Mouse (Mus musculus) liver, postnatal 0 days (tissue): ENCODE data around the gene Gid8. TPM values are rescaled to one million over a fixed set of nuclear protein-coding genes. Genes with fewer than 3 reads are reported as not detected.

Experiments
- ATAC-seq: fragments of 200-750 bp; cut with Nextera tagmentation; 2 replicates; pipeline ENCODE4 v1.8.0; 2017; ENCODE audit warnings: mild to moderate bottlenecking, moderate library complexity
- DNase-seq: peaks from one replicate; pipeline ENCODE4 v3.0.0-alpha.2; 2016
- H3K27ac ChIP-seq: fragments of 300-500 bp; sonication (generic); 2 replicates; pipeline ENCODE4 v1.5.1; 2014; ENCODE audit warnings: antibody characterized with exemption, moderate library complexity, mild to moderate bottlenecking, low read depth
- H3K27me3 ChIP-seq: fragments of 300-500 bp; sonication (generic); 2 replicates; pipeline ENCODE4 v1.6.1; 2014; ENCODE audit warnings: low read length, control low read depth, mixed read lengths; ENCODE audit not compliant: insufficient read depth
- H3K36me3 ChIP-seq: fragments of 300-500 bp; sonication (generic); replicated peaks from 2 replicates; pipeline ENCODE4 v1.6.1; 2014; ENCODE audit warnings: mild to moderate bottlenecking, control low read depth, low read length, moderate library complexity, mixed read lengths; ENCODE audit not compliant: insufficient read depth
- H3K4me1 ChIP-seq: fragments of 300-500 bp; sonication (generic); 2 replicates; pipeline ENCODE4 v1.6.1; 2014; ENCODE audit warnings: antibody characterized with exemption, mild to moderate bottlenecking, control low read depth; ENCODE audit not compliant: insufficient read depth
- H3K4me2 ChIP-seq: fragments of 300-500 bp; sonication (generic); 2 replicates; pipeline ENCODE4 v1.6.1; 2014; ENCODE audit warnings: low read depth, mild to moderate bottlenecking, low read length, moderate library complexity, mixed read lengths
- H3K4me3 ChIP-seq: fragments of 300-500 bp; sonication (generic); 2 replicates; pipeline ENCODE4 v1.5.1; 2014; ENCODE audit warnings: low read depth, low read length
- H3K9ac ChIP-seq: fragments of 300-500 bp; sonication (generic); replicated peaks from 2 replicates; pipeline ENCODE4 v1.6.1; 2014; ENCODE audit warnings: mild to moderate bottlenecking, moderate library complexity
- H3K9me3 ChIP-seq: fragments of 300-500 bp; sonication (generic); 2 replicates; pipeline ENCODE4 v1.6.1; 2016; ENCODE audit warnings: mild to moderate bottlenecking, control low read depth, low read length, mixed read lengths
- CTCF ChIP-seq: sonication (generic); IDR thresholded peaks from 2 replicates; pipeline ENCODE4 v1.5.1; 2016; ENCODE audit warnings: antibody characterized with exemption, low read depth
- EP300 ChIP-seq: IDR thresholded peaks from 2 replicates; pipeline ENCODE4 v1.6.1; 2016; ENCODE audit warnings: antibody characterized with exemption, low read depth, mild to moderate bottlenecking
- WGBS: fragments of 180-500 bp; shearing (Covaris S2); extraction: QIAGEN DNeasy Blood & Tissue Kit; methylation state at CpG from one replicate; pipeline ENCODE4 v1.1.7; 2014; ENCODE audit not compliant: insufficient replicate concordance; 5-methylcytosine and 5-hydroxymethylcytosine counted together
- polyA plus RNA-seq: library from polyadenylated mRNA; unstranded; fragments of >200 nt; fragmentation: Nextera tagmentation; extraction: Ambion mirVana; gene quantifications from 2 replicates; pipeline ENCODE4 v1.2.1, GENCODE M21; 2015

Gene Gid8
- polyA plus RNA-seq, 1 experiment from 2014 or later, result 71.3 TPM

DNA sequence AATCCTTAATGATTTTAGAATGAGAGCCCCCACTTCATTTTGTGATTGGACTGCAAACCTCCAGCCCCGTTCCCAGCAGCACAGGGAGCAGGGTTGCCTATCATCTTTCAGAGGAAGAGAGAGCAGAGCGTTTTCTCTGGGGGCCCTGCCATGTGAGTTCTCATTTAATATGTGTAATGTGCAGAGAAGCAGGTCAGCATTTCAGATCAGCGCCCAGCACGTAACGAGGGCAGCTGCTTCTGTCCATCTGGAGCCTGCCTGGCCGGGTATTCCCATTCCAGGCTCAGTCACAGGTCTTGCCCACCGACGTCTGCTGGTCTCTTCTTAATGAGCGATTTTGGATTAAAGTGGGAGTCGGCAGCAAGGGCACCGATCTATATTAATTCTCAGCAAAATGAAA lies 55.1 kb downstream of the Gid8 start:
- no peaks in the 10 kb centered on the region for H3K27me3 ChIP-seq
- H3K4me2 ChIP-seq, result no peak overlapping the region
- ATAC-seq, result no peak
- DNase-seq, result no peak
- no peaks in the 10 kb centered on the region for H3K9me3 ChIP-seq
- H3K27ac ChIP-seq, result no peak overlapping the region
- WGBS, result 69% methylated on average over 11 of the region's 11 CpGs
- no peaks in the 10 kb centered on the region for H3K4me1 ChIP-seq
- H3K4me3 ChIP-seq, result no peak overlapping the region
- TF ChIP-seq EP300 (no peak), CTCF (no peak)
- H3K36me3 ChIP-seq, result no peaks in the 10 kb centered on the region
- no peak overlapping the region for H3K9ac ChIP-seq

DNA sequence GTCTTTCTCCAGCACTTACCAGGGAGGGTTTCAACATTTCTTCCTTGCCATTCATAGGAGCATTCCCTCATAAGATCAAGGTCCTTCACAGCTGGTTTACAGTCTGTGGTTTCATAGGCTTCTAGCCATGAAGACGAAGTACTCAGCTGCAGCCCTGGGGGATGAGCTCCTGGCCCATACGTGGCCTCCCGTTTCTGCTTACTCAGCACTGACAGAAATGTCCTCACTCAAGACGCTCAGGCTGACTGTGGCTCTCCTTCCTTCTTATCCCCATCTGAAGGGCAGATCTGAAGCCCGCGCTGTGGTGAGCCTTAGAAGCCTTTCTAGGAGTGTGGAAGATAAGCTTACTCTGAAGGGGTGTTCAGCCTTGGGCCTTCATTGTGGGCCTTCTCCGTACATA lies 55.8 kb downstream of the Gid8 start:
- no peak overlapping the region for H3K4me2 ChIP-seq
- no peaks in the 10 kb centered on the region for H3K36me3 ChIP-seq
- no peak for ATAC-seq
- WGBS, result 62% methylated on average over 7 of the region's 7 CpGs
- no peak for DNase-seq
- TF ChIP-seq CTCF, result no peak
- no peak for TF ChIP-seq EP300
- no peak overlapping the region for H3K4me3 ChIP-seq
- no peak overlapping the region for H3K27ac ChIP-seq
- no peak overlapping the region for H3K9ac ChIP-seq
- H3K9me3 ChIP-seq, result no peaks in the 10 kb centered on the region
- no peaks in the 10 kb centered on the region for H3K4me1 ChIP-seq
- H3K27me3 ChIP-seq, result no peaks in the 10 kb centered on the region

Other genes starting within 250 kb of the Gid8 start
- not detected in 2 replicates for gene Ntsr1, start 210.1 kb upstream of the Gid8 start, polyA plus RNA-seq
- gene Mrgbp, start 128.8 kb upstream of the Gid8 start, polyA plus RNA-seq, result 7.3 and 7.5 TPM in 2 replicates
- gene Ogfr, start 120.9 kb upstream of the Gid8 start, polyA plus RNA-seq, result 22.7 and 24.9 TPM in 2 replicates
- gene Col9a3, start 112.3 kb upstream of the Gid8 start, polyA plus RNA-seq, result 0.41 and 0.63 TPM in 2 replicates
- not detected in 2 replicates for gene Tcfl5, start 67.4 kb upstream of the Gid8 start, polyA plus RNA-seq
- gene Dido1, start 118 bp upstream of the Gid8 start, polyA plus RNA-seq, result 6.5 and 8.7 TPM in 2 replicates
- gene Slc17a9, start 15.1 kb downstream of the Gid8 start, polyA plus RNA-seq, result 5.2 and 6.0 TPM in 2 replicates
- not detected in 2 replicates for gene Bhlhe23, start 66.8 kb downstream of the Gid8 start, polyA plus RNA-seq
- 17.3 and 17.8 TPM in 2 replicates for gene Ythdf1, start 210.8 kb downstream of the Gid8 start, polyA plus RNA-seq
- gene Birc7, start 218.9 kb downstream of the Gid8 start, polyA plus RNA-seq, result not detected in 2 replicates
- 1.6 and 3.4 TPM in 2 replicates for gene Nkain4, start 244.6 kb downstream of the Gid8 start, polyA plus RNA-seq